Mouse (Mus musculus): Measurements from ENCODE around the gene Tas2r108. TPM values are rescaled to one million over a fixed set of nuclear protein-coding genes. Genes with fewer than 3 reads are reported as not detected.

Gene Tas2r108
- 0.27 and 0.49 TPM in 2 replicates for polyA plus RNA-seq (2012; rRNA removed)

DNA sequence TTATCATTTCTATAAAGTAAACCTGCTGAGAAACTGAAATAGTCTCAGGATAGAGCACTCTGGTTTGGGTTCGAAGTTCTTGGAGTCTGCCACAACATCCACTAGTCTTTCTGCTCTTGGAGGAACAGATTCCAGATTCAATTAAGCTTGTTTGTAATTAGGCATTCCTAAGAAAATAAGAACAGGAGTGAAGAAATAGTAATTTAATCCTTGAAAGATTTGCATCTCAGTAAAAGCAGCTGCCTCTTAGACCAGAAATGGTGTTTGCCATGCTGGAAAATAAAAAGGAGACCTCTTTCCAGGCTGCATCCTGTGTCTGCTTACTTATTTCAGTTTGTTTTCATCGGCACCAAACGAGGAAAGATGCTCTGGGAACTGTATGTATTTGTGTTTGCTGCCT, at the start of gene Tas2r108:
Tas2r108 (plus strand) TSS at position 301 of the 400 bp plus-strand sequence.
- DNase-seq (ENCODE audit: low read depth) = no peak
- no peak for TF ChIP-seq CTCF (IDR thresholded peaks at IDR 0.05; ENCODE audit: borderline replicate concordance, extremely low read depth, insufficient read depth, insufficient read length)
- no peak for TF ChIP-seq POLR2A (IDR thresholded peaks at IDR 0.05; ENCODE audit: borderline replicate concordance, extremely low read depth, insufficient read depth, insufficient read length, poor library complexity, severe bottlenecking)

DNA sequence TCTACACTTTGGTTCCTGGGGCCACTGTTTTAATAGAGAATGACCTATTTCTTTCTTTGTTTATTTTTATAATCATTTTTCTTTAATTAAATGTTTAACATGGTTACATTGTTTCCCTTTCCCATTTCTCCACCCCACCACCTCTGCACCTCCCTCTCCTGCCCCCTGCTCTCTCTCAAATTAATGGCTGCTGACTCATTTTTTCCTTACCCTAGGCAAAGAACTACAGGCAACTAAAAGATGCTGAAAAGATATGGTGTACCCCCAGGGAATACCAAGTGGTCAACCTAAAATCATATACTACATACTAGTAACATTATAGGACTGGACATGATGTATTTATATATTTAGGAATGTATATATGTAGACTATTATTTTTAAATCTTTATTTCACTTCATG, 44.7 kb upstream of the Tas2r108 start:
- no peak for DNase-seq (ENCODE audit: low read depth)
- TF ChIP-seq CTCF (IDR thresholded peaks at IDR 0.05; ENCODE audit: borderline replicate concordance, extremely low read depth, insufficient read depth, insufficient read length) = no peak
- TF ChIP-seq POLR2A (IDR thresholded peaks at IDR 0.05; ENCODE audit: borderline replicate concordance, extremely low read depth, insufficient read depth, insufficient read length, poor library complexity, severe bottlenecking) = no peak

DNA sequence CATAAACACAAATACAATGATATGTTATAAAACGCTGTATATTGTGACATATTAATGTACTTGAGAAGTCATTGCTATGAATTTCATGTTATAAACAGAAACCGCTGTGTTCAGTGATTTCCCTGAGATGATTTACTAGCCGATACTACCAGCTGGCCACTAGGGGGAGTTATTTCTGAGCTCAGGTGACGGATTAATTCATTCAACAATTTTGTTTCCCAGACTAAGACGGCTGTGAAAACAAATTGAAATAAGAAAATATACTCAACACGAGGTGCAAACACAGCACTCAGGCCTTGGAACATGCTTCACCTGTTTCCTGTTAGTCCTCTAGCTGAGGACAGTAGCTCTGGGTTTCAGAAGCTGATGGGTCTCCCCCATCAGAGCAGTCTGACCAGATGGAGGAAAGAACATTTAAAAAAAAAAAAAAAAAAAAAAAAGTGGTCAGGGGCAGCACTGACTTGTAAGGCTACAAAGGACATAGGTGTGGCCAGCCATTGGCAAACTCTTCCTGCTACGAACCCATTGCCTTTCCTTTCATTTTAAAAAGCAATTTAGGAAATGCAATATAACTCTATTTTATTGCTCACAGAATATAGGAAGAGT, 38.8 kb upstream of the Tas2r108 start:
- no peak for DNase-seq (ENCODE audit: low read depth)
- no peak for TF ChIP-seq POLR2A (IDR thresholded peaks at IDR 0.05; ENCODE audit: borderline replicate concordance, extremely low read depth, insufficient read depth, insufficient read length, poor library complexity, severe bottlenecking)
- peak; percentile 51; the same call in 1 of the 2 replicates for TF ChIP-seq CTCF (IDR thresholded peaks at IDR 0.05; ENCODE audit: borderline replicate concordance, extremely low read depth, insufficient read depth, insufficient read length)

DNA sequence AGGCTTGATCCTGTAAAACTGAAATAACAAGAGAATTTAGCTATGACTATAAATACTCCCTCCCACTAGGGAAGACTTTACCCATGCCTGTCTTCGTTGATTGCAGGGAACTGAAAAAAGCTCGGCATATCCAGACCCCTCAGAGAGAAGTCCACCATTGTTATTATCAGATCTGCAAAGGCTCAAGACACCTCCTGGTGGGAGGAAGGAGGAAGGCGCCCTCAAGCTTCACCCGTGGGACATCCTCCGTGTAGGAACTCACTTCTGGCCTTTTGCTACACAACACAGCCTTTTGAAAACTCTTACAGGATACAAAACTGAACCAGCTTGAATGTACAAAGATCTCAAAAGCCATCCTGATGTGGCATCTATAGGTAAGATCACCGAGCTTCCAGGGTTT, 27.6 kb upstream of the Tas2r108 start:
- TF ChIP-seq CTCF (IDR thresholded peaks at IDR 0.05; ENCODE audit: borderline replicate concordance, extremely low read depth, insufficient read depth, insufficient read length) (peak; percentile 38; the same call in 1 of the 2 replicates), POLR2A (IDR thresholded peaks at IDR 0.05; ENCODE audit: borderline replicate concordance, extremely low read depth, insufficient read depth, insufficient read length, poor library complexity, severe bottlenecking) (no peak)
- DNase-seq (ENCODE audit: low read depth) = no peak

DNA sequence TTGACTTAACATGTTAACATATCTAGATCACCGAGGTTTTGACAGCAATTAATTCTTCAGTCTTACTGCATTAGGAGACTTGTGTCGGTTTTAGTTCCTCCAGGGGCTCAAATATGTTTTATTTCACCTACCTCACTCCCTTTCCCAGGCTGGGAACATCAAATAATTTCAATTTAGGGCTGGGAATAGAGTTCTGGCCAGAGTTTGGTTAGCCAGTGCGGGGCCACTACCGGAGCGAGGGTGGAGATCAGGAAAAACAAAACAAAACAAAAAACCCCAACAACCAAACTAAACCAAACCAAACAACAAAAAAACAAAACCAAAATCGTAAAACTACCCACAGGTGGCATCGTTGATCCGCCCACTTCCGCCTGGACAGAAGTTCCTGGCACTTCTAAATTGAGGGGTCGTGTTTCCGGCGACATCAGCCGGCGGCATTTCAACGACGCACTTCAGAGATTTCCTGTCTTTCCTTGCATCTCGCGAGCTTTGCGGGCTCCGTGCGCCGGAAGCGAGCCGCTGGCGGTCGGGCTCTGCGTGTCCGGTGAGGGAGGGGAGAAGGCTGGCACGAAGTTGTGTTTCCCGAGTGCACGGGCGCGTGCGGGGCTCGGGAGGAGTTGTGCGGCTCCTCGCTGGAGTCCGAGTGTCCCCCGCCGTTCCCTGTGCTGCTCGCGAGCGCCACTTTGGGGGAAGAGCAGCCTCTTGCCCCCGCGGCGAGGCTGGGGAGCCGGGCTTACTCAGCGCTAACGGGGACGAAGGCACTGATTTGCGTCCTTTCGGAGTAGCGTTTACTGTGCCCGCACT, 22.2 kb upstream of the Tas2r108 start, which contains the start of gene Ssbp1:
Ssbp1 (plus strand) TSS at position 437 of the 804 bp plus-strand sequence.
- DNase-seq (ENCODE audit: low read depth) = peak; percentile 99
- TF ChIP-seq POLR2A (IDR thresholded peaks at IDR 0.05; ENCODE audit: borderline replicate concordance, extremely low read depth, insufficient read depth, insufficient read length, poor library complexity, severe bottlenecking) (peak; percentile 96), CTCF (IDR thresholded peaks at IDR 0.05; ENCODE audit: borderline replicate concordance, extremely low read depth, insufficient read depth, insufficient read length) (no peak)

DNA sequence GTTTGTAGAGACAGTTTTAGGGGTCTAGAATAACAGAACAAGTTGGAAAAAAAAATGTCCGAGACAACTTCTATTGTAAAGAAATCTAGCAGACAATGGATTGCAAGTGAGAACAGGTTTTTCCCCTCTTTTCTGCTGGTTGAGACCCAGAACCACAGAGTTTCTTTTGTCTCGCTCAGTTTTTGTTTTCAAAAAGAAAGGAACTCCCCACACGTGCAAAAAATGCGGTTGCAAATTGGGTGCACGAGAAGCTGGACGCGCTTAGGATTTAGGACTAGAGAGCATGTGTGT, 21.7 kb upstream of the Tas2r108 start:
- no peak for DNase-seq (ENCODE audit: low read depth)
- TF ChIP-seq POLR2A (IDR thresholded peaks at IDR 0.05; ENCODE audit: borderline replicate concordance, extremely low read depth, insufficient read depth, insufficient read length, poor library complexity, severe bottlenecking) = no peak
- TF ChIP-seq CTCF (IDR thresholded peaks at IDR 0.05; ENCODE audit: borderline replicate concordance, extremely low read depth, insufficient read depth, insufficient read length) = no peak

DNA sequence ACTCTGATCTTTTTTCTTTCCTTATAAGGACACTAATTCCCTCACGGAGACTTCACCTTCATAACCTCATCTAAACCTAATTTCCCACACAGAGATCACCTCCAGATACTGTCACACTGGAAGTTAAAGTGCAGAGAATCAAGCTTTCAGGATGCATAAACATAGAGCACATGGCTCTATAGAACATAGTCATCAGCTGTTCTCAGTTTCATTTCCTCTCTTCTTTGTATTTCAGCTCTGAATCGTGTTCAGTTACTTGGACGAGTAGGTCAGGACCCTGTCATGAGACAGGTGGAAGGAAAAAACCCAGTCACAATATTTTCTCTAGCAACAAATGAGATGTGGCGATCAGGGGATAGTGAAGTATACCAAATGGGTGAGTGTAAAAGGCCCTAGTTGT, 17.2 kb upstream of the Tas2r108 start:
- DNase-seq (ENCODE audit: low read depth) = no peak
- TF ChIP-seq CTCF (IDR thresholded peaks at IDR 0.05; ENCODE audit: borderline replicate concordance, extremely low read depth, insufficient read depth, insufficient read length) (no peak), POLR2A (IDR thresholded peaks at IDR 0.05; ENCODE audit: borderline replicate concordance, extremely low read depth, insufficient read depth, insufficient read length, poor library complexity, severe bottlenecking) (no peak)

DNA sequence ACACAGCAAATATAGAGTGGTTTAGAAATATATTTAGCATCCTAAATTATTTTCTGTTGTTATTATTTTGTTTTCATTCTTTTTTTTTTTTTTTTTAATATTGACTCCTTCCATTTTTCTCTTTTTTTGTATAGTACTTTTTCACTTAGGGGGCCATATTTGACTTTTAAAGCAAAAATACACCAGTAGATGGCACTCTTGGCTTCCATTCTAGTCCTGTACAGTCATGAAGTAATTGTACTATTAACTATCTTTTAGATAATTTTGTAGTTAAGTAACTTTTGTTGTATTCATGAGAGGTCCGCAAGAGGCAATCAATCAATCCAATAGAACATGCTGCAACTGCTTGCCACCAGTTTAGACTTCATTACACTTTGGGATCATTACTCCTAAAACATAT, 13.6 kb upstream of the Tas2r108 start:
- peak; percentile 51 for DNase-seq (ENCODE audit: low read depth)
- TF ChIP-seq POLR2A (IDR thresholded peaks at IDR 0.05; ENCODE audit: borderline replicate concordance, extremely low read depth, insufficient read depth, insufficient read length, poor library complexity, severe bottlenecking) = no peak
- no peak for TF ChIP-seq CTCF (IDR thresholded peaks at IDR 0.05; ENCODE audit: borderline replicate concordance, extremely low read depth, insufficient read depth, insufficient read length)

DNA sequence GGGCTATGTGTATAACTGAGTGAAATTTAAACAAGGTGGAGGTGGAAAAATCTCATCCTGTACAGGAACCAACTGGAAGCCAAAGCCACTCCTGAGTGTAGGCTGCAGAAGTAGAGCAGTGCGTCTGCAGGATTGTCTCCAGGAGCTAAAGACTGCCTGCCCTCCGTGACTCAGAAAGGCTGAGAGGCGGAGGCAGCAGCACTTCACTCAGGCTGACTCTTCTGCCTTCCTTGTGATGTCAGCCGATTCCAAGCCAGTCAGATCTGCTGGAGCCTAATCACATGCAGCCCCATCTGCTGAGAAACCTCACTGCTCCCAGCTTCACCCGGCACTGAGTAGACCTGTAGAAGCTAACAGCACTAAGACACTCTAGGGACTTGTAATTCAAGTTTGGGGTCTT, 11.0 kb upstream of the Tas2r108 start:
- TF ChIP-seq CTCF (IDR thresholded peaks at IDR 0.05; ENCODE audit: borderline replicate concordance, extremely low read depth, insufficient read depth, insufficient read length) (no peak), POLR2A (IDR thresholded peaks at IDR 0.05; ENCODE audit: borderline replicate concordance, extremely low read depth, insufficient read depth, insufficient read length, poor library complexity, severe bottlenecking) (no peak)
- DNase-seq (ENCODE audit: low read depth) = no peak

DNA sequence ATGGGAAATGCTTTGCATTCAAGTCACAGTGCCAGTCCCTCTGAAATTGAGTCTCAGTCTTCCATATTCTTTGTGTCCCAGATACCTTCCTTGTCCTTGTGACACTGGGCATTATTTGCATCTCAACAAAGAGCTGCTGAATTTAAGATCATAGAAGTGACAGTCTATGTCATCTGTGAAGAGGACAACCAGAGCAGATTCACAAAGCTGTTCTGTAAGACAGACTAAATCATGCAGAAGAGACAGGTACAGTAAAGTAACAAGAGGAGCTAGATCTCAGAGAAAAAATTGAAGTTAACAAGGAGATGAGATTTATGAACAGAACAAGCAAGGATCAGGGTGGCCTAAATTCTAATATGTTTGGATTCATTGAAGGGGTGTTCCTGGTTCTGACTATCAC, 2.4 kb upstream of the Tas2r108 start, which contains the start of gene Tas2r137:
Tas2r137 (plus strand) TSS at position 301 of the 400 bp plus-strand sequence.
- no peak for DNase-seq (ENCODE audit: low read depth)
- TF ChIP-seq CTCF (IDR thresholded peaks at IDR 0.05; ENCODE audit: borderline replicate concordance, extremely low read depth, insufficient read depth, insufficient read length) = no peak
- no peak for TF ChIP-seq POLR2A (IDR thresholded peaks at IDR 0.05; ENCODE audit: borderline replicate concordance, extremely low read depth, insufficient read depth, insufficient read length, poor library complexity, severe bottlenecking)

DNA sequence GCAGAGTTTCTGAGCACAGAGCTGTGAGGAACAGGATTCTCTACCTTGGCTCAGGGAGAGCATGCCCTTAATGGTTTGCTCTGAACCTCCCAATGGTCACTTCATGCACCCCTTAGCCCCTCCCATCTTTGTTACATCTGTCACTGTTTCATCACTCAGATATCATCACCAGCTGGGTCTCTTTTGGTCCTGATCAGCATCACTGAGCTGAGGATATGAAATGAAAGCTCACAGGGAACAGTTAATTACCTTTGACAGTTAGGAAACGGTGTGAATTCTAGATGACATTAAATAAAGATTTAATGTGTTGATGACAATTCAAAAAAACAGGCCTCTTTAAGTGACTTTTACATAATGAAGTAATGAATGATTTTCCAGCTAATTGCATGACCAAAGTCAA, 26.1 kb downstream of the Tas2r108 start, which contains the start of gene Prss37:
Prss37 (minus strand) TSS at position 101 of the 400 bp plus-strand sequence.
- no peak for TF ChIP-seq CTCF (IDR thresholded peaks at IDR 0.05; ENCODE audit: borderline replicate concordance, extremely low read depth, insufficient read depth, insufficient read length)
- TF ChIP-seq POLR2A (IDR thresholded peaks at IDR 0.05; ENCODE audit: borderline replicate concordance, extremely low read depth, insufficient read depth, insufficient read length, poor library complexity, severe bottlenecking) = no peak
- no peak for DNase-seq (ENCODE audit: low read depth)

Other genes starting within 250 kb of the Tas2r108 start
- 30.0 and 33.2 TPM in 2 replicates for gene Agk, start 168.4 kb upstream of the Tas2r108 start, polyA plus RNA-seq (2012; rRNA removed)
- 17.8 and 26.4 TPM in 2 replicates for gene E330009J07Rik, start 57.4 kb upstream of the Tas2r108 start, polyA plus RNA-seq (2012; rRNA removed)
- 0.13 and 0.14 TPM in 2 replicates for gene Wee2, start 54.4 kb upstream of the Tas2r108 start, polyA plus RNA-seq (2012; rRNA removed)
- 62.9 and 82.4 TPM in 2 replicates for gene Ssbp1, start 22.2 kb upstream of the Tas2r108 start, polyA plus RNA-seq (2012; rRNA removed)
- gene Tas2r137, start 2.3 kb upstream of the Tas2r108 start, polyA plus RNA-seq (2012; rRNA removed) = 0.23 and 0.25 TPM in 2 replicates
- not detected in 2 replicates for gene Prss37, start 26.0 kb downstream of the Tas2r108 start, polyA plus RNA-seq (2012; rRNA removed)
- gene Olfr461, start 61.5 kb downstream of the Tas2r108 start, polyA plus RNA-seq (2012; rRNA removed) = not detected in 2 replicates
- 0.26 and 0.27 TPM in 2 replicates for gene Olfr460, start 76.0 kb downstream of the Tas2r108 start, polyA plus RNA-seq (2012; rRNA removed)
- 0.21 and 0.55 TPM in 2 replicates for gene Clec5a, start 92.3 kb downstream of the Tas2r108 start, polyA plus RNA-seq (2012; rRNA removed)
- not detected in 2 replicates for gene Tas2r138, start 119.8 kb downstream of the Tas2r108 start, polyA plus RNA-seq (2012; rRNA removed)
- 0.03 and 0.10 TPM in 2 replicates for gene Mgam, start 135.3 kb downstream of the Tas2r108 start, polyA plus RNA-seq (2012; rRNA removed)

Measured in brain, embryonic 14.5 days (tissue).